Mouse (Mus musculus) G1E (cell line): Measurements from ENCODE around the gene Mttp. TPM values are rescaled to one million over a fixed set of nuclear protein-coding genes. Genes with fewer than 3 reads are reported as not detected.

Source experiments
- ATAC-seq: 2 replicates; pipeline ENCODE4 v1.8.0; 2016; ENCODE audit warnings: mild to moderate bottlenecking; ENCODE audit not compliant: insufficient number of reproducible peaks, poor library complexity, low FRiP score, severe bottlenecking; ENCODE audit errors: extremely low read depth
- DNase-seq: peaks from one replicate; pipeline ENCODE4 v3.0.0; 2012; ENCODE audit warnings: low spot score
- H3K27me3 ChIP-seq: 2 replicates; pipeline ENCODE4 v1.6.1; 2012; ENCODE audit warnings: mild to moderate bottlenecking, low read length, inconsistent platforms; ENCODE audit not compliant: insufficient read depth
- H3K36me3 ChIP-seq: replicated peaks from 2 replicates; pipeline ENCODE3; 2012; ENCODE audit warnings: mild to moderate bottlenecking, inconsistent platforms
- H3K4me1 ChIP-seq: 2 replicates; pipeline ENCODE4 v1.6.1; 2012; ENCODE audit warnings: low read depth, low read length, inconsistent platforms, mixed read lengths; ENCODE audit not compliant: insufficient read depth
- H3K4me3 ChIP-seq: 2 replicates; pipeline ENCODE4 v1.5.1; 2012; ENCODE audit warnings: low read depth, mild to moderate bottlenecking, inconsistent platforms, low read length, moderate library complexity, mixed read lengths
- H3K9me3 ChIP-seq: replicated peaks from 2 replicates; pipeline ENCODE4 v1.6.1; 2012; ENCODE audit warnings: inconsistent platforms
- CTCF ChIP-seq: IDR thresholded peaks from 2 replicates; pipeline ENCODE4 v1.5.1; 2012; ENCODE audit warnings: low read depth, low read length, inconsistent platforms, mixed read lengths
- GATA1 ChIP-seq: IDR thresholded peaks from 2 replicates; pipeline ENCODE4 v1.6.1; 2012; ENCODE audit warnings: borderline replicate concordance, low read length, inconsistent platforms, mixed read lengths
- GATA2 ChIP-seq: IDR thresholded peaks from 2 replicates; pipeline ENCODE4 v1.6.1; 2012; ENCODE audit warnings: low read depth, low read length, inconsistent platforms, borderline replicate concordance
- POLR2AphosphoS5 ChIP-seq: IDR thresholded peaks from 2 replicates; pipeline ENCODE4 v1.6.1; 2012; ENCODE audit warnings: low read depth, low read length, inconsistent platforms; ENCODE audit not compliant: insufficient replicate concordance
- TAL1 ChIP-seq: conservative IDR thresholded peaks from 2 replicates; pipeline ENCODE4 v1.6.1; 2012; ENCODE audit warnings: low read depth, low read length, inconsistent platforms, mixed read lengths
- polyA plus RNA-seq: library from polyadenylated mRNA; stranded (reverse); fragments of >175 nt; gene quantifications from 2 replicates; pipeline ENCODE4 v1.2.3, GENCODE M21; 2012
- total RNA-seq, 2 experiments: library from RNA; stranded (forward) in 1 of 2; stranded (reverse) in 1 of 2; fragments of 200-1000 nt in 1 of 2; fragments of >200 nt in 1 of 2; fragmentation: Nextera tagmentation in 1 of 2; gene quantifications; 2 replicates each; pipeline ENCODE4 v1.2.3; 2014 to 2017

Mttp gene
- total and polyA plus RNA-seq, 3 experiments, result 0.42 to 8.0 (median 3.4) TPM

DNA sequence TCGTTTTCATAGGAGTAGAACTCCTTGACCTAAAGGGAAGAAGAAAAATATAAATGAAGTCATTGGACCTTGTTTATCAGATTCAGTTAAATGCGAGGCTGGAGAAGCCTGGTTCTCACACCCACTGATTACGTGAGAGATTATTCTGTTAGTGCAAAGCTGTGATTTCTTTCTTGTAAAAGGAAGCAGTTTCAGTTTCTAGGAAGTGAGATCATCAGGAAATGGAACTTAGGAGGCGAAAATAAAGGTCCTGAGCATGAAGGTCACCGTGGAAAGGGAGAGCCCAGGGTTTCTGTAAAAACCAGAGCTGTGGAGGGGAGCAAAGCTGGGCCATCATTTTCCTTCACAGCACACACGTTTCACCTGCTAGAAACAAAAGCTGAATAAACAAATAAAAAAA lies 26.4 kb downstream of the Mttp start:
- Histone ChIP-seq H3K27me3 (peaks cover 11% of the 10 kb centered on the region), H3K36me3 (no peaks in the 10 kb centered on the region), H3K4me1 (peaks cover 3% of the 10 kb centered on the region; the same call in 1 of the 2 replicates), H3K4me3 (no peak overlapping the region), H3K9me3 (no peaks in the 10 kb centered on the region)
- TF ChIP-seq GATA2, result no peak
- TF ChIP-seq TAL1, result no peak
- no peak for TF ChIP-seq GATA1
- TF ChIP-seq POLR2AphosphoS5, result no peak
- TF ChIP-seq CTCF, result no peak
- ATAC-seq (no peak), DNase-seq (no peak)

DNA sequence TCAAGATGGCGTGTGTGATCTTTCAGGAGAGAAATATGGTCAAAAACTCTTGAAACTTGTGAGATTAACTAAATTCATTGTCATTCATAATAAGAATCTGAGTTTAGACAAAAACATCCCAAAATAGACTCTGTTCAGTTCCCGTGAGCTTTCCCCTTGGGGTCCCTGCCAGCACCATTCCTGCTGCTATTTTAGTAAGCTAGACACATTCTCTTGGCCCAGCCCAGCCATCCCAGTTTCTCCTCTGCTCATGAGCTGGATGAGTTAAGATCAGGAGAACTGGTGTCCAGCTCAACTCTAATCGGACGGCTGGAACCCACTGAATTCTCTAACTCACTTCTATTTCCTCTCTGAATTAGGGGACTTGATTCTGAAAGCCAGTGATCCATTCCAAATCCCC lies 27.9 kb downstream of the Mttp start:
- H3K36me3 ChIP-seq, result no peaks in the 10 kb centered on the region
- H3K4me1 ChIP-seq, result peaks cover 3% of the 10 kb centered on the region; the same call in 1 of the 2 replicates
- peaks cover 11% of the 10 kb centered on the region; the same call in 1 of the 2 replicates for H3K27me3 ChIP-seq
- H3K4me3 ChIP-seq, result no peak overlapping the region
- no peaks in the 10 kb centered on the region for H3K9me3 ChIP-seq
- TF ChIP-seq GATA2 (no peak), POLR2AphosphoS5 (no peak), GATA1 (no peak), TAL1 (no peak), CTCF (no peak)
- no peak for DNase-seq
- ATAC-seq, result no peak

DNA sequence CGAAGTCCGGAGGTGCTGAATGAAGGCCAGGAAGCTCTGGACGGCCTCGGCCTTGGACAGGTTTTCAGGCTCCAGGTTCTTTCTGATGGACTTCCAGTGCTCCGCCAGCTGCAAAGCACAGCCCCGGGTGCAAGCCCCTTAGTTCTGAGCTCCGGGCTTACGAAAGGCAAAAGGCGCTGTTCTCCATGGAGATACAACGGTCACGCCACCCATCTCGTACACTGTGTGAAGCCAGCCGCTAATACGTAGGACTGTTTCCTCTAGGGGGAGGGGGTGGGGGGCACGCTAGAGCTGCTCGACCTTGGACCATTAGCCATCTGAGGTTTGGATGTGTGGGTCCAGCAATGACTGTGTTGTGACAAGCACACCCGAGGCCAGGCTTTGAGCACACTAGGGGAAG lies 30.7 kb downstream of the Mttp start:
- no peaks in the 10 kb centered on the region for H3K36me3 ChIP-seq
- H3K9me3 ChIP-seq, result no peaks in the 10 kb centered on the region
- ATAC-seq, result no peak
- H3K4me1 ChIP-seq, result peaks cover 3% of the 10 kb centered on the region
- no peak overlapping the region for H3K4me3 ChIP-seq
- DNase-seq, result no peak
- H3K27me3 ChIP-seq, result peaks cover 20% of the 10 kb centered on the region
- TF ChIP-seq CTCF, result no peak
- TF ChIP-seq POLR2AphosphoS5, result no peak
- TF ChIP-seq TAL1, result no peak
- TF ChIP-seq GATA2, result no peak

DNA sequence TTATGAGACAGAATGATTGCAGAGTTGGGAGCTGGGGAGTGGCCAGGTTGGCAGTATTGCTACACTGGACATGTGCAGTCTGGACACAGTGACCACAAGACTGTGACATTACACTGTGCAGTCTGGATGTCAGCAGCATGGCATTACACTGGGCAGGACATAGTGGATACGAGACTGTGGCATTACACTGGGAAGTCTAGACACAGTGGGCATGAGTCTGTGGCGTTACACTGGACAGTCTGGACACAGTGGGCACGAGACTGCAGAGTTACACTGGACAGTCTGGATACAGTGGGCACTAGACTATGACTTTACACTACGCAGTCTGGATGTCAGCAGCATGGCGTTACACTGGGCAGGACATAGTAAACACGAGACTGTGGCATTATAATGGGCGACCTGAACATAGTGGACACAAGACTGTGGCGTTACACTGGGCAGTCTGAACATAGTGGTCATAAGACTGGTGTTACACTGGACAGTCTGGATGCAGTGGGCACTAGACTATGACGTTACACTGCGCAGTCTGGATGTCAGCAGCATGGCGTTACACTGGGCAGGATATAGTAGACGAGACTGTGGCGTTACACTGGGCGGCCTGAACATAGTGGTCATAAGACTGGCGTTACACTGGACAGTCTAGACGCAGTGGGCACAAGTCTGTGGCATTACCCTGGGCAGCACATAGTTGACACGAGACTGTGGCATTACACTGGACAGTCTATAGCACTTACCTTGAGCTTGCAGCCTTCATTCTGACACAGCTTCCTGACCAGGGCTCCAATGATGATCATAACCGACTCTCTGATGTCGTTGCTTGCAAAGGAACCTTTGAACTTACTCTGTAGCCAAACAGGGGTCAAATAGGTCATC lies 33.6 kb downstream of the Mttp start:
- Histone ChIP-seq H3K36me3 (no peaks in the 10 kb centered on the region), H3K27me3 (peaks cover 21% of the 10 kb centered on the region), H3K4me1 (no peaks in the 10 kb centered on the region; the same call in 1 of the 2 replicates), H3K4me3 (no peak overlapping the region; the same call in 1 of the 2 replicates), H3K9me3 (no peaks in the 10 kb centered on the region)
- TF ChIP-seq POLR2AphosphoS5, result no peak
- TF ChIP-seq CTCF, result no peak
- no peak for TF ChIP-seq GATA1
- no peak for TF ChIP-seq TAL1
- TF ChIP-seq GATA2, result no peak
- ATAC-seq (no peak), DNase-seq (no peak)

DNA sequence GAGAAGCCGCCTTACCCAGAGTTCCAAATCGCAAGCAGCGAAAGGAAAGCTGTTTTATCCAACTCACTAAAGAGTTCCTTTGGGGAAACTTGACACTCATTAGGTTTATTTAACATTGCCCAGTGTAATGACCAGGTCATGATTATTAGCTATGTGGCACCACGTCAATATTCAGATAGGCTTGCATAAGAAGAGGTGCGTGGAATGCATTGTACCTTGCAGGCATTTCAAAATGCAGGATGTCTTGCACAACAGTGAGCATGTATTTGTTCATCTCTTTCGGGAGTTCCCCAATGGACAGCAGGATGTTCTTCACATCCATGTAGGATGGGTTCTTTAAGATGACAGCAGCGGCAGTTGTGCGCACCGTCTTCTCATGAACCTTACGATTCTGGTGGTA lies 37.9 kb downstream of the Mttp start:
- DNase-seq (no peak), ATAC-seq (no peak)
- Histone ChIP-seq H3K4me1 (no peaks in the 10 kb centered on the region; the same call in 1 of the 2 replicates), H3K9me3 (no peaks in the 10 kb centered on the region), H3K4me3 (no peak overlapping the region), H3K27me3 (peaks cover 14% of the 10 kb centered on the region), H3K36me3 (no peaks in the 10 kb centered on the region)
- no peak for TF ChIP-seq GATA2
- no peak for TF ChIP-seq GATA1
- TF ChIP-seq POLR2AphosphoS5, result no peak
- TF ChIP-seq TAL1, result no peak
- TF ChIP-seq CTCF, result no peak

DNA sequence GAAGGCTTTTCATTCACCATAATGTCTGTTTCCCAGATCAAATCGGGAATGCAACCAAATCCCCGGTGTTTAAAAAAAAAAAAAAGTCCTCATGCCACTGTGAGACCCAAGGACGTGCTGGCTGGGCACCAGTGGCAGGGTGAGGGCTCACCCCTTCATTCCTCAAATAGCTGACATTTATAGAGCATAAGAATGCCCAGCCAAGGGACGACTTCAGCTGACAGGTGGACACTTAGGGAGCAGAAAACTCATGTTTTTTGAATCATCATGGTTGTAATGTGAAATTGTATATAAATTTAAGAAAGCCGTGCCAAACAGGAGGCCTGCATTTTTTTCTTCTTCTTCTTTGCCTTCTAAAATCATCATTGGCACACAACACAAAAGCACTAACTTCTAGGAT lies 39.7 kb downstream of the Mttp start:
- Histone ChIP-seq H3K4me3 (no peak overlapping the region), H3K9me3 (no peaks in the 10 kb centered on the region), H3K4me1 (no peaks in the 10 kb centered on the region), H3K27me3 (peaks cover 8% of the 10 kb centered on the region), H3K36me3 (no peaks in the 10 kb centered on the region)
- no peak for ATAC-seq
- DNase-seq, result no peak
- TF ChIP-seq GATA1, result no peak
- no peak for TF ChIP-seq POLR2AphosphoS5
- TF ChIP-seq TAL1, result no peak
- TF ChIP-seq CTCF, result no peak
- no peak for TF ChIP-seq GATA2
